ENCODE assay signal across 25 mouse cellular contexts in genomic region chr3:139245219-139245618, GRCm38 (mm10). TPM values are rescaled to one million over a fixed set of nuclear protein-coding genes. Genes with fewer than 3 reads are reported as not detected.
DNase-seq lines count a peak whose midpoint lies in the region; ATAC-seq and TF ChIP-seq lines count a peak whose summit lies in the region.
"Had no signal": no experiment of that assay in that cellular context is flagged by ENCODE, and none has a peak within 500 bp of the region (broad histone marks: within the 10 kb centered on the region; RNA-seq: fewer than 3 reads in every experiment).

No protein-coding gene starts in this region.

- no peak overlapping the region for H3K4me3 ChIP-seq in liver, postnatal 0 days (ENCODE audit: low read depth, low read length)
- no peak overlapping the region for H3K4me3 ChIP-seq in CH12.LX (replicated peaks in 1 of 3; ENCODE audit: low read depth in 2 of 3, low read length in 2 of 3, poor library complexity in 1 of 3)
- H3K4me3 ChIP-seq: heart, embryonic 13.5 days; hindbrain, embryonic 15.5 days; limb, embryonic 15.5 days; midbrain, embryonic 13.5 days; neural tube, embryonic 13.5 days had no signal

- DNase-seq in liver, postnatal 0 days = no peak
- DNase-seq in liver = no peak
- DNase-seq in CH12.LX (ENCODE audit: extremely low read depth) = peak; percentile 47
- DNase-seq in induced T-regulatory cell, adult 2 months (ENCODE audit: low read depth) = peak; percentile 17
- peak; percentile 74 for DNase-seq in splenic B cell, adult 2 months (ENCODE audit: low read depth, low spot score)
- no peak for DNase-seq in ovary, postnatal 36 days (ENCODE audit: low spot score)
- DNase-seq: adrenal gland, postnatal 14 days; cerebellum, adult 11 months; cerebellum, postnatal 10 days; embryo, embryonic 11 days; heart, adult 18-20 months; kidney, adult 11 months; layer of hippocampus, postnatal 36 days; lung, adult 2 months; lung, postnatal 4 days; right cerebral cortex, postnatal 14 days had no signal

- no peak overlapping the region for H3K4me2 ChIP-seq in liver, postnatal 0 days (ENCODE audit: low read depth, low read length)
- H3K4me2 ChIP-seq in CH12.LX (ENCODE audit: insufficient read depth, low read depth, poor library complexity, severe bottlenecking) = peak overlapping the region; percentile 55; the same call in 1 of the 2 replicates
- H3K4me2 ChIP-seq: heart, embryonic 13.5 days; hindbrain, embryonic 15.5 days; limb, embryonic 15.5 days; midbrain, embryonic 13.5 days; neural tube, embryonic 13.5 days had no signal

- 31% methylated on average over 2 of the region's 2 CpGs for WGBS in liver, postnatal 0 days (ENCODE audit: insufficient replicate concordance)

- H3K9ac ChIP-seq in liver, postnatal 0 days (replicated peaks) = no peak overlapping the region
- H3K9ac ChIP-seq in CH12.LX (ENCODE audit: insufficient read depth, low read depth) = no peak overlapping the region
- H3K9ac ChIP-seq: heart, embryonic 13.5 days; hindbrain, embryonic 15.5 days; limb, embryonic 15.5 days; midbrain, embryonic 13.5 days; neural tube, embryonic 13.5 days had no signal

- no peaks in the 10 kb centered on the region for H3K9me3 ChIP-seq in liver, postnatal 0 days (ENCODE audit: low read length)
- H3K9me3 ChIP-seq in CH12.LX (replicated peaks; ENCODE audit: low read length) = no peaks in the 10 kb centered on the region
- H3K9me3 ChIP-seq: heart, embryonic 13.5 days; hindbrain, embryonic 15.5 days; limb, embryonic 15.5 days; midbrain, embryonic 13.5 days; neural tube, embryonic 13.5 days had no signal

- no peaks in the 10 kb centered on the region for H3K79me2 ChIP-seq in CH12.LX (replicated peaks; ENCODE audit: control insufficient read depth, extremely low read depth, insufficient read depth, poor library complexity, severe bottlenecking)

- H3K27me3 ChIP-seq in liver, postnatal 0 days (ENCODE audit: insufficient read depth, low read length) = no peaks in the 10 kb centered on the region
- H3K27me3 ChIP-seq in CH12.LX (replicated peaks) = no peaks in the 10 kb centered on the region
- H3K27me3 ChIP-seq in splenic B cell, adult 2 months (ENCODE audit: control insufficient read depth, insufficient read depth, low read length, poor library complexity, severe bottlenecking) = no peaks in the 10 kb centered on the region
- H3K27me3 ChIP-seq: heart, embryonic 13.5 days; hindbrain, embryonic 15.5 days; limb, embryonic 15.5 days; midbrain, embryonic 13.5 days; neural tube, embryonic 13.5 days had no signal

- TF ChIP-seq EP300 in liver, postnatal 0 days (IDR thresholded peaks at IDR 0.05; ENCODE audit: low read depth) = no peak
- no peak for TF ChIP-seq EP300 in CH12.LX (IDR thresholded peaks at IDR 0.05; ENCODE audit: low read length)

- H3K36me3 ChIP-seq in liver, postnatal 0 days (replicated peaks; ENCODE audit: insufficient read depth, low read length) = no peaks in the 10 kb centered on the region
- no peaks in the 10 kb centered on the region for H3K36me3 ChIP-seq in CH12.LX (replicated peaks in 1 of 2; ENCODE audit: control insufficient read depth in 1 of 2, insufficient read depth in 1 of 2, low read length in 1 of 2)
- H3K36me3 ChIP-seq in splenic B cell, adult 2 months (ENCODE audit: control insufficient read depth, insufficient read depth, low read length, poor library complexity, severe bottlenecking) = no peaks in the 10 kb centered on the region
- H3K36me3 ChIP-seq: heart, embryonic 13.5 days; hindbrain, embryonic 15.5 days; limb, embryonic 15.5 days; midbrain, embryonic 13.5 days; neural tube, embryonic 13.5 days had no signal

- H3K27ac ChIP-seq in liver, postnatal 0 days (ENCODE audit: low read depth) = no peak overlapping the region
- no peak overlapping the region for H3K27ac ChIP-seq in CH12.LX (ENCODE audit: insufficient read depth, low read depth)
- H3K27ac ChIP-seq: heart, embryonic 13.5 days; hindbrain, embryonic 15.5 days; kidney, postnatal 0 days; limb, embryonic 15.5 days; midbrain, embryonic 13.5 days; neural tube, embryonic 13.5 days had no signal

- TF ChIP-seq CTCF in liver, postnatal 0 days (IDR thresholded peaks at IDR 0.05; ENCODE audit: low read depth) = no peak
- TF ChIP-seq CTCF in CH12.LX (conservative IDR thresholded peaks at IDR 0.05 in 1 of 2, IDR thresholded peaks at IDR 0.05 in 1 of 2; ENCODE audit: low read depth in 2 of 2, low read length in 2 of 2) = no peak

- TF ChIP-seq POLR2A in CH12.LX (IDR thresholded peaks at IDR 0.05; ENCODE audit: low read depth, low read length) = no peak

- in situ Hi-C loops in CH12.LX (cut with MboI; ENCODE audit: low pct_ligation_motif_present, low pct_unique_long_range_greater_than_20kb, low sequenced_read_pairs) = no loop called here

- dilution Hi-C loops in CH12.LX (cut with MboI; ENCODE audit: extremely low pct_ligation_motif_present, extremely low pct_unique_long_range_greater_than_20kb, low sequenced_read_pairs) = no loop called here

- no peak for TF ChIP-seq RAD21 in CH12.LX (IDR thresholded peaks at IDR 0.05; ENCODE audit: low read depth, low read length)

- ATAC-seq in liver, postnatal 0 days = peak; percentile 25; the same call in 1 of the 2 replicates
- no peak for ATAC-seq in erythroid progenitor cell, adult 5-6 weeks (replicated peaks; ENCODE audit: low FRiP score, poor library complexity, severe bottlenecking)
- ATAC-seq: midbrain, embryonic 13.5 days had no signal

- no peaks in the 10 kb centered on the region for H3K4me1 ChIP-seq in liver, postnatal 0 days (ENCODE audit: insufficient read depth)
- peaks cover 0 to 12% of the 10 kb centered on the region in 2 experiments; a peak in 2 of 4 replicates for H3K4me1 ChIP-seq in CH12.LX (ENCODE audit: control insufficient read depth in 1 of 2, insufficient read depth in 2 of 2)
- H3K4me1 ChIP-seq: heart, embryonic 13.5 days; hindbrain, embryonic 15.5 days; limb, embryonic 15.5 days; midbrain, embryonic 13.5 days; neural tube, embryonic 13.5 days had no signal

TF ChIP-seq in CH12.LX, 34 proteins besides CTCF, POLR2A, EP300 and RAD21:
- TF ChIP-seq MEF2A (IDR thresholded peaks at IDR 0.05; ENCODE audit: borderline replicate concordance, low read depth, low read length) (peak; percentile 65; the same call in 1 of the 2 replicates), NELFE (IDR thresholded peaks at IDR 0.05; ENCODE audit: low read depth, low read length) (no peak)

RNA-seq across cellular contexts. Expression of gene Stpg2, which starts 39.7 kb away (rescaled TPM):
- polyA plus RNA-seq in liver, postnatal 0 days (2015; fragmentation: Nextera tagmentation; extraction: Ambion mirVana) = not detected in 2 replicates
- total RNA-seq in CH12.LX (2012; rRNA removed) = not detected in 2 replicates
- total RNA-seq in CH12.LX (2014; rRNA removed) = not detected in 2 replicates
- not detected in 2 replicates for polyA plus RNA-seq in CH12.LX (2012; ENCODE audit: insufficient read length, low read depth)
- total RNA-seq in erythroid progenitor cell, adult 5-6 weeks (2015; ENCODE audit: low replicate concordance) = not detected in 2 replicates
- not detected in 2 replicates for total RNA-seq in erythroid progenitor cell, adult 5-6 weeks (2017; ENCODE audit: low replicate concordance)
- total RNA-seq: adrenal gland, postnatal 14 days; gastrocnemius, adult 8-10 months; heart, adult 18-20 months; heart, postnatal 25 days had no signal
- polyA plus RNA-seq: heart, embryonic 13.5 days; kidney, postnatal 0 days; limb, embryonic 15.5 days; lung, adult 2 months; neural tube, embryonic 13.5 days had no signal

Comparison
In these comparisons a context has a peak if more than half of its experiments do, and no peak if none do; other contexts are left out.
1. DNase-seq: peak in CH12.LX (single experiment), induced T-regulatory cell, adult 2 months (single experiment) and splenic B cell, adult 2 months (single experiment); none in liver, postnatal 0 days (single experiment), liver (single experiment) and ovary, postnatal 36 days (single experiment).